Mouse (Mus musculus): ENCODE measurements at regions not wholly inside any gene's neighbourhood (a gene's known extent, or its start where the extent isn't known, plus 50 kb on each side); places are given as distances from the start of the nearest gene placed in this dataset.

DNA sequence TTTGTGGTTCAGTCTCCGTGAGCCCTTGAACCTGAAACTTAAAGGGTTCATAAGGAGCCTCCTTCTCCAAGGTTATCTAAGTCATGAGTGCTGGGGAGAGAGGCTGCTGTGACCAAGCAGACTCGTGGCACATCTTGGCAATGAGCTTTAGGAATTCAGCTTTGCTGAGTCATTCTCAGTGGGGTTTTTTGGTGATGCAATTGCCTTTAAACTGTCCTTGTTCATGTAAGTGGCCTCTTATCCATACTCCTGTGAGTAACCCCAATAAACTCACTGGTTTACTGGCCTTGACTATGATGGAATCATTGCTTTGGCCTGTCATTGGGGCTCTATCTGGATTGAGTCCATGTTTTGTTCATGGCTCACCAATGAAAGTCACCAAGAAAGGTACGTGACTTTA lies 218.2 kb upstream of the Ppp2r3a start:
- no peak overlapping the region for H3K27ac ChIP-seq (ENCODE audit: low read depth, low read length)
- H3K9me3 ChIP-seq (ENCODE audit: control insufficient read depth, low read length): no peaks in the 10 kb centered on the region
- no peak overlapping the region for H3K9ac ChIP-seq (replicated peaks; ENCODE audit: low read depth, low read length)
- H3K4me2 ChIP-seq (ENCODE audit: low read depth, low read length): no peak overlapping the region
- H3K36me3 ChIP-seq (ENCODE audit: control insufficient read depth, insufficient read depth, low read length): no peaks in the 10 kb centered on the region
- H3K4me1 ChIP-seq (ENCODE audit: control insufficient read depth, insufficient read depth, low read length): peaks cover 14% of the 10 kb centered on the region
- no peaks in the 10 kb centered on the region for H3K27me3 ChIP-seq (ENCODE audit: control insufficient read depth, insufficient read depth, low read length)
- ATAC-seq (ENCODE audit: low read depth): no peak
- no peak overlapping the region for H3K4me3 ChIP-seq (ENCODE audit: low read depth, low read length)
- 83% methylated on average over 3 of the region's 3 CpGs for WGBS

DNA sequence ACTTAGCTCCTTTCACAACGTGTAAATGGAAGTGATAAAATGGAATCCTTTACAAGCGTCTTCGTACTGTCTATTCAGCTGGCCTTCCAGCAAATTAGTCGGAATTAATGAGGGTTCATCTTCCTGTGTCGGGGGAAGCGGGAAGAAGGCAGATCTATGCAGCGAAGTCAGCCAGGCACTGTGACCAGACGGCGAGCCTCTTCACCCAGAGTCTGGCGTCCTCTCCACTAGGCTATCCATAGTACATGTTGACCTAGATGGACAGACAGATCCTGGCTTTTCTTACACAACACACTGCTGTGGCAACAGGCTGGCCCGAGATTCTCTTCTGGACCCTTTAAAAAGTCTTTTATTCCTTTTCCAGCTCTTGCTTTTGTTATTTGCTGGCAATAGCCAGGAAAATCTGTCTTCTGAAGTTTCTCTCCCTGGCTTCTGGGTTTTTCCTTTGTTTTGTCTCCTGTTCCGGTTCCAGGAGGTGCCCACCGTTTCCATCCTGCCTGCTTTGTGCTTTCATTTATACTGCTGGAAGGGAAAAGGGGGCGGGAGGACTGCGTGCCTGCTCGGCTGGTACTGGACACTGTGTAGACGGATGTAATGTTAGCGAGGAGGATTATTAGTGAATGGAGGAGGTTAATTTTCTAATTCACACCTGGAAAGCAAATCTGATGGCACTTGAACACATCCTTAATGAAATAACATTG lies 213.3 kb upstream of the Ppp2r3a start:
- H3K36me3 ChIP-seq (ENCODE audit: control insufficient read depth, insufficient read depth, low read length): no peaks in the 10 kb centered on the region
- no peaks in the 10 kb centered on the region for H3K9me3 ChIP-seq (ENCODE audit: control insufficient read depth, low read length)
- no peak overlapping the region for H3K9ac ChIP-seq (replicated peaks; ENCODE audit: low read depth, low read length)
- no peak for ATAC-seq (ENCODE audit: low read depth)
- WGBS: 43% methylated on average over 18 of the region's 18 CpGs
- H3K4me2 ChIP-seq (ENCODE audit: low read depth, low read length): no peak overlapping the region
- H3K27me3 ChIP-seq (ENCODE audit: control insufficient read depth, insufficient read depth, low read length): no peaks in the 10 kb centered on the region
- no peaks in the 10 kb centered on the region; the same call in 1 of the 2 replicates for H3K4me1 ChIP-seq (ENCODE audit: control insufficient read depth, insufficient read depth, low read length)
- no peak overlapping the region for H3K4me3 ChIP-seq (ENCODE audit: low read depth, low read length)
- no peak overlapping the region for H3K27ac ChIP-seq (ENCODE audit: low read depth, low read length)

DNA sequence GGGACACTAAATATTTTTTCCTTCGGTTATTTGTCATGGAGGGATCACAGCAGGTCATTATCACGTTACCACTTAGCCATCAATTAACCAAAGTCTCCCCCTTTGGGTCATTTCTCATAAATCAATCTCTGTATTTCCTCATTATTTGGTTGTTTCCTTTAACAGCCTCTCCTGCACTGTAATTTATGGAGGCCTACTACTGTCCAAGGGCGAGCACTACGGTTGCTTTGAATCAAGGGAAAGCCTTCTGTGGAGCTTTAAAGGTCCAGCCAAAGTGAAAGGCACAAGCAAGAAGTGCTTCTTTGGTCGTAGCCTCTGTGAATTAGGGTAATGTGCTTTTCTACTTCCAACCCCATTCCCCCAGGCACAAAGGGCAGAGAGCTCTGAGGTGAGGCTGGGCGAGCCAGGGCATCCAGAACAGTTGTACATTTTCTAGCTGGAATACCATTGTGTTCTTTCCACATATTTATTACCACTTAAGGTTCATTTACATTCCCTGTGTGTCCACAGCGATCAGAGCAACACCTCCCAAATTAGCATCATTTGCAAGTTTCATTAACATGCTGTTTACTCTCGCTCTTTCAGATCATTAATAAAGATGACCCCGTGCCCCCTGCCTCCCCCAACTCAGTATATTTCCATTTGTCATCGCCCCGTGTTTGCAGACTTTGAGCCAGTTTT lies 207.5 kb upstream of the Ppp2r3a start:
- Histone ChIP-seq H3K9ac (replicated peaks; ENCODE audit: low read depth, low read length) (no peak overlapping the region), H3K27me3 (ENCODE audit: control insufficient read depth, insufficient read depth, low read length) (no peaks in the 10 kb centered on the region), H3K9me3 (ENCODE audit: control insufficient read depth, low read length) (no peaks in the 10 kb centered on the region), H3K4me3 (ENCODE audit: low read depth, low read length) (no peak overlapping the region), H3K4me1 (ENCODE audit: control insufficient read depth, insufficient read depth, low read length) (peaks cover 12% of the 10 kb centered on the region), H3K4me2 (ENCODE audit: low read depth, low read length) (no peak overlapping the region), H3K36me3 (ENCODE audit: control insufficient read depth, insufficient read depth, low read length) (no peaks in the 10 kb centered on the region), H3K27ac (ENCODE audit: low read depth, low read length) (peak overlapping the region; percentile 31; the same call in 1 of the 2 replicates)
- ATAC-seq (ENCODE audit: low read depth): no peak
- 19% methylated on average over 11 of the region's 11 CpGs for WGBS

DNA sequence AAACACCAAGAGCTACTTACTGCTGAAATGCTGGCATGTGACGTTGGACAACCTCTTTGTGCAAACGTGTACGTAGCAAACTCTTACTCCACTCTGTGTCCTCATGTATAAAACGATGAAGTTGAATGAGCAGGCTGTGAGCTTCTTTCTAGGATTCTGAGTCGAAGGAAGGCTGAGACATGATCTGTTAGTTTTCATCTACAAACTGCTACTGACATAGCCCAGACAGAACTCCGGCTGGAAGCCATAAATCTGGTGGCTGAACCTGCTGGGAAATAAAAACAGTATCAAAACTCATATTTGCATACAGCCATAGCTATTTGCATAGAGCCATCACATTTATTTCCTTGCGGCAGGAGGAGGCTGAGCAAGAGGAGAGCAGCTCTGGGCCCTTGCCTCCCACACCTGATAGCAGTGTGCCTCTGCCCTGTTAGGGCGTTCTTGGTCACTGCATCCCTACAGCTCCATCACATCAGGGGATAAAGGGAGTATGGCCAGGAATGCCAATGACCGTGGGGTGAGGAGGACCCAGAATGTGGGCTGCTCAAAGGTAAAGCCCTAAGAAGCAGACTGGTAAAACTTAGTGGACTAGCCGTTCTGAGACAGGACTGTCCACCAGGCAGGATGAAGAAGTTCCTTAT lies 206.8 kb upstream of the Ppp2r3a start:
- WGBS: 50% methylated on average over 10 of the region's 10 CpGs
- Histone ChIP-seq H3K4me3 (ENCODE audit: low read depth, low read length) (no peak overlapping the region), H3K9ac (replicated peaks; ENCODE audit: low read depth, low read length) (no peak overlapping the region), H3K27ac (ENCODE audit: low read depth, low read length) (peak overlapping the region; percentile 31; the same call in 1 of the 2 replicates), H3K9me3 (ENCODE audit: control insufficient read depth, low read length) (no peaks in the 10 kb centered on the region), H3K27me3 (ENCODE audit: control insufficient read depth, insufficient read depth, low read length) (no peaks in the 10 kb centered on the region), H3K36me3 (ENCODE audit: control insufficient read depth, insufficient read depth, low read length) (no peaks in the 10 kb centered on the region), H3K4me2 (ENCODE audit: low read depth, low read length) (no peak overlapping the region), H3K4me1 (ENCODE audit: control insufficient read depth, insufficient read depth, low read length) (peaks cover 12% of the 10 kb centered on the region)
- no peak for ATAC-seq (ENCODE audit: low read depth)

- no peaks in the 10 kb centered on the region for H3K27me3 ChIP-seq (ENCODE audit: control insufficient read depth, insufficient read depth, low read length)
- no peak for ATAC-seq (ENCODE audit: low read depth)
- H3K4me2 ChIP-seq (ENCODE audit: low read depth, low read length): no peak overlapping the region
- no peaks in the 10 kb centered on the region for H3K36me3 ChIP-seq (ENCODE audit: control insufficient read depth, insufficient read depth, low read length)
- no peak overlapping the region for H3K27ac ChIP-seq (ENCODE audit: low read depth, low read length)
- H3K9me3 ChIP-seq (ENCODE audit: control insufficient read depth, low read length): no peaks in the 10 kb centered on the region
- no peak overlapping the region for H3K9ac ChIP-seq (replicated peaks; ENCODE audit: low read depth, low read length)
- 93% methylated on average over 2 of the region's 2 CpGs for WGBS
- no peak overlapping the region for H3K4me3 ChIP-seq (ENCODE audit: low read depth, low read length)
- no peaks in the 10 kb centered on the region for H3K4me1 ChIP-seq (ENCODE audit: control insufficient read depth, insufficient read depth, low read length)
These were observed 194.7 kb upstream of the Ppp2r3a start for GRCm38 (mm10) chr9:101446316-101446715.

GRCm38 (mm10) chr9:101445764-101446163 lies 194.2 kb upstream of the Ppp2r3a start:
- no peak overlapping the region for H3K9ac ChIP-seq (replicated peaks; ENCODE audit: low read depth, low read length)
- H3K27ac ChIP-seq (ENCODE audit: low read depth, low read length): no peak overlapping the region
- 78% methylated on average over 5 of the region's 5 CpGs for WGBS
- no peaks in the 10 kb centered on the region for H3K4me1 ChIP-seq (ENCODE audit: control insufficient read depth, insufficient read depth, low read length)
- no peak overlapping the region for H3K4me2 ChIP-seq (ENCODE audit: low read depth, low read length)
- no peaks in the 10 kb centered on the region for H3K27me3 ChIP-seq (ENCODE audit: control insufficient read depth, insufficient read depth, low read length)
- H3K4me3 ChIP-seq (ENCODE audit: low read depth, low read length): no peak overlapping the region
- ATAC-seq (ENCODE audit: low read depth): no peak
- no peaks in the 10 kb centered on the region for H3K9me3 ChIP-seq (ENCODE audit: control insufficient read depth, low read length)
- H3K36me3 ChIP-seq (ENCODE audit: control insufficient read depth, insufficient read depth, low read length): no peaks in the 10 kb centered on the region

- no peak overlapping the region for H3K9ac ChIP-seq (replicated peaks; ENCODE audit: low read depth, low read length)
- H3K4me3 ChIP-seq (ENCODE audit: low read depth, low read length): no peak overlapping the region
- no peak overlapping the region for H3K27ac ChIP-seq (ENCODE audit: low read depth, low read length)
- no peak for ATAC-seq (ENCODE audit: low read depth)
- no peak overlapping the region for H3K4me2 ChIP-seq (ENCODE audit: low read depth, low read length)
- H3K27me3 ChIP-seq (ENCODE audit: control insufficient read depth, insufficient read depth, low read length): no peaks in the 10 kb centered on the region
- H3K36me3 ChIP-seq (ENCODE audit: control insufficient read depth, insufficient read depth, low read length): no peaks in the 10 kb centered on the region
- 90% methylated on average over 1 of the region's 1 CpGs for WGBS
- no peaks in the 10 kb centered on the region for H3K4me1 ChIP-seq (ENCODE audit: control insufficient read depth, insufficient read depth, low read length)
- H3K9me3 ChIP-seq (ENCODE audit: control insufficient read depth, low read length): no peaks in the 10 kb centered on the region
These were observed 193.7 kb upstream of the Ppp2r3a start for GRCm38 (mm10) chr9:101445293-101445692.

- Histone ChIP-seq H3K27ac (ENCODE audit: low read depth, low read length) (no peak overlapping the region), H3K4me1 (ENCODE audit: control insufficient read depth, insufficient read depth, low read length) (no peaks in the 10 kb centered on the region), H3K4me3 (ENCODE audit: low read depth, low read length) (no peak overlapping the region), H3K4me2 (ENCODE audit: low read depth, low read length) (no peak overlapping the region), H3K9ac (replicated peaks; ENCODE audit: low read depth, low read length) (no peak overlapping the region), H3K36me3 (ENCODE audit: control insufficient read depth, insufficient read depth, low read length) (no peaks in the 10 kb centered on the region), H3K9me3 (ENCODE audit: control insufficient read depth, low read length) (no peaks in the 10 kb centered on the region), H3K27me3 (ENCODE audit: control insufficient read depth, insufficient read depth, low read length) (no peaks in the 10 kb centered on the region)
- WGBS: 88% methylated on average over 6 of the region's 6 CpGs
- no peak for ATAC-seq (ENCODE audit: low read depth)
These were observed 188.3 kb upstream of the Ppp2r3a start for GRCm38 (mm10) chr9:101439856-101440255.

DNA sequence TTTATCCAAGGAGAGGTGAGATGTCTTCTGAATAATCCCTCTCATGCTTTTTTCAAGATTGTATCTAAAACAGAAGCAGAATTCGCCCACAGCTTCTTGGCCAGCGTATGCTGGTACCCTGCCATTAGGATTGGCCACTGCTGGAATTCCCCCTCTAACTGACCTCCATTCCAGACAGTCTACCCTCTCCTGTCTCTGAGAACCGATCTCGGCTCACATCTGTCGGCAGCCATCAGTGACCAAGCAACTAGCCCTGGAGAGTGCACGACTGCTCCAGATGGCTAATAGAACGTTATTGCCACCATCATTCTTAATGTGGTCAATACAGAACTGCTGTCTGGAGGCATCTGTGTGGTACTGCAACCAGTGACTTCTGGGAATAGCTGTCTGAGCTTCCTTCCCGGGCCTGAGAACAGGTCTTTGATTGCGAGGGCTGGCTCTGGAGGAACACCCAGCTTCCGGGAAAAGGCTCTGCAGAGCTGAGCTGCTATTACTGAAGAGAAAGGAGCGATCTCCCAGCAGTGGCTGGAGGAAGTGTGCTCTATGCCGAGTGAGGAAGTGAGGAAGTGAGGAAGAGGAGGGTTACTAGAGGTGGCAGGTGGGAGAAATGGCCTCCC lies 187.1 kb upstream of the Ppp2r3a start:
- WGBS: 53% methylated on average over 12 of the region's 12 CpGs
- no peak for ATAC-seq (ENCODE audit: low read depth)
- Histone ChIP-seq H3K27me3 (ENCODE audit: control insufficient read depth, insufficient read depth, low read length) (no peaks in the 10 kb centered on the region), H3K36me3 (ENCODE audit: control insufficient read depth, insufficient read depth, low read length) (no peaks in the 10 kb centered on the region), H3K9ac (replicated peaks; ENCODE audit: low read depth, low read length) (no peak overlapping the region), H3K4me3 (ENCODE audit: low read depth, low read length) (no peak overlapping the region), H3K9me3 (ENCODE audit: control insufficient read depth, low read length) (no peaks in the 10 kb centered on the region), H3K4me1 (ENCODE audit: control insufficient read depth, insufficient read depth, low read length) (no peaks in the 10 kb centered on the region), H3K4me2 (ENCODE audit: low read depth, low read length) (no peak overlapping the region), H3K27ac (ENCODE audit: low read depth, low read length) (no peak overlapping the region)

All from neural tube, embryonic 14.5 days (tissue).